Mouse (Mus musculus) E14TG2a.4 (cell line): Measurements from ENCODE around the gene Zc3h18.

Experiments used
- CTCF ChIP-seq: conservative IDR thresholded peaks from 2 replicates; pipeline ENCODE4 v1.5.1; 2014; ENCODE audit warnings: low read length
- NANOG ChIP-seq: IDR thresholded peaks from 2 replicates; pipeline ENCODE4 v1.6.1; 2014; ENCODE audit warnings: borderline replicate concordance, low read length, mixed read lengths
- POU5F1 ChIP-seq: IDR thresholded peaks from 2 replicates; pipeline ENCODE4 v1.6.1; 2014; ENCODE audit warnings: low read length, borderline replicate concordance

DNA sequence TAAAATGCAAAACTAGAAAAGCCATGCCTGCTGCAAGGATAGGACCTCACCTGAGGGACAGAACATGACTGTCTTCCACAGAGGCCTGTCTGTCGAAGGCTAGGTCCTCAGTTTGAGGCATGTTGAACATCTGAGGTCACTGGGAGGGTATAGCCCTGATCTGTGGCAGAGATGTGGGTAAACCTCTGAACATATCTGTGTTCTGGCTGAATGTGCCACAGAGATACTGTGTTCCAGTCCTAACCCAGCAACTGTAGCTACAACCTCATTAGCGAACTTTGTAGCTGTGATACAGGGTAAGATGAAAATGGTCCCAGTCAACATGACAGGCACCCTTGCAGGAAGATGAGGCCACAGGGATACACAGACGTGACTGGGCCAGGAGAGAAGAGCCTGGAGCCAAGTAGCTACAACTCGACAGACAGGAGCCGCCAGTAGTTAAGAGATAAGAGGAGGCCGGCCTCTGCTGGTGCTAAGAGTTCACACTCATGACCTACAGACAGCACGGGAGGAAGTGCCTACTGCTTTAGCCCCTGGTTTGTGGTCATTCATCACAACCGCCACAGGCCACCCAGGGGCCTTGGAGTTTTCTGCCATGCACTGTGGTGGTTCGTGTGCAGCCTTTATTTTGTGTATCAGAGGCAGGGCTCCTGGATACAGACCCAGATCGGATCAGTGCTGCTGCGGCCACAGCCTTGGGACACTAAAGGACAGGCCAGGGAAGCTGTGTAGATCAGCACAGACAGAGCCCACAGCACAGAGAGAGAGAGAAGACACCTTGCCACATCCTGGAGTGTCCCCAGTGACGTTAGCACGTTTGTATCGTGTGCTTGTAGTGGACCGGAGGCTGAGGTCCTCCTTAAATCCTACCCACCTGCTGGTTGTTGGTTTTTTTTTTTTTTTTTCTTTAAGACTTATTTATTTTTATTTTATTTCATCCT lies 26.8 kb upstream of the Zc3h18 start:
- TF ChIP-seq POU5F1: no peak
- TF ChIP-seq CTCF: no peak
- no peak for TF ChIP-seq NANOG
